Mouse (Mus musculus) erythroblast, embryonic 14.5 days (primary cell): Measurements from ENCODE around the gene Mpzl1. TPM values are rescaled to one million over a fixed set of nuclear protein-coding genes. Genes with fewer than 3 reads are reported as not detected.

Experiments
- H3K27me3 ChIP-seq: 2 replicates; pipeline ENCODE4 v1.6.1; 2012; ENCODE audit warnings: inconsistent platforms; ENCODE audit not compliant: control insufficient read depth
- H3K36me3 ChIP-seq: 2 replicates; pipeline ENCODE4 v1.6.1; 2012; ENCODE audit warnings: mild to moderate bottlenecking, inconsistent platforms; ENCODE audit not compliant: control insufficient read depth
- H3K4me1 ChIP-seq: 2 replicates; pipeline ENCODE4 v1.6.1; 2012; ENCODE audit warnings: inconsistent platforms; ENCODE audit not compliant: control insufficient read depth
- H3K4me3 ChIP-seq: replicated peaks from 2 replicates; pipeline ENCODE3; 2012; ENCODE audit warnings: moderate library complexity, mild to moderate bottlenecking, inconsistent platforms
- H3K9me3 ChIP-seq: 2 replicates; pipeline ENCODE4 v1.6.1; 2012; ENCODE audit warnings: low read length, inconsistent platforms, mixed read lengths; ENCODE audit not compliant: control insufficient read depth
- GATA1 ChIP-seq: IDR thresholded peaks from 2 replicates; pipeline ENCODE4 v1.6.1; 2012; ENCODE audit warnings: low read length, inconsistent platforms, mixed read lengths
- TAL1 ChIP-seq: IDR thresholded peaks from 3 replicates; pipeline ENCODE4 v1.6.1; 2012; ENCODE audit warnings: low read length, inconsistent platforms, mixed read lengths
- polyA plus RNA-seq: library from polyadenylated mRNA; stranded (reverse); fragments of >175 nt; gene quantifications from 2 replicates; pipeline ENCODE4 v1.2.3, GENCODE M21; 2012

Mpzl1 gene
- polyA plus RNA-seq, 1 experiment, result 0.05 TPM

- Histone ChIP-seq H3K4me3 (no peak overlapping the region), H3K9me3 (no peaks in the 10 kb centered on the region), H3K4me1 (peaks cover 21% of the 10 kb centered on the region), H3K27me3 (no peaks in the 10 kb centered on the region), H3K36me3 (no peaks in the 10 kb centered on the region; the same call in 1 of the 2 replicates)
- TF ChIP-seq TAL1, result no peak
- no peak for TF ChIP-seq GATA1
Observed at GRCm38 (mm10) chr1:165625058-165625457, 9.3 kb downstream of the Mpzl1 start.

- no peak for TF ChIP-seq GATA1
- no peak for TF ChIP-seq TAL1
- H3K4me1 ChIP-seq, result no peaks in the 10 kb centered on the region
- H3K4me3 ChIP-seq, result no peak overlapping the region
- peaks cover 2% of the 10 kb centered on the region; the same call in 1 of the 2 replicates for H3K36me3 ChIP-seq
- no peaks in the 10 kb centered on the region for H3K27me3 ChIP-seq
- H3K9me3 ChIP-seq, result no peaks in the 10 kb centered on the region
Observed at GRCm38 (mm10) chr1:165618201-165618624, 16.1 kb downstream of the Mpzl1 start.

- Histone ChIP-seq H3K27me3 (no peaks in the 10 kb centered on the region), H3K9me3 (no peaks in the 10 kb centered on the region), H3K36me3 (peaks cover 2% of the 10 kb centered on the region; the same call in 1 of the 2 replicates), H3K4me1 (no peaks in the 10 kb centered on the region), H3K4me3 (no peak overlapping the region)
- no peak for TF ChIP-seq TAL1
- no peak for TF ChIP-seq GATA1
Observed at GRCm38 (mm10) chr1:165617166-165617891, 17.0 kb downstream of the Mpzl1 start.

- Histone ChIP-seq H3K36me3 (peaks cover 2% of the 10 kb centered on the region; the same call in 1 of the 2 replicates), H3K4me3 (no peak overlapping the region), H3K9me3 (no peaks in the 10 kb centered on the region), H3K27me3 (no peaks in the 10 kb centered on the region), H3K4me1 (no peaks in the 10 kb centered on the region)
- TF ChIP-seq TAL1 (no peak), GATA1 (no peak)
Observed at GRCm38 (mm10) chr1:165616652-165617051, 17.7 kb downstream of the Mpzl1 start.

- peaks cover 2% of the 10 kb centered on the region; the same call in 1 of the 2 replicates for H3K36me3 ChIP-seq
- TF ChIP-seq TAL1, result no peak
- no peak for TF ChIP-seq GATA1
- no peaks in the 10 kb centered on the region for H3K9me3 ChIP-seq
- H3K4me1 ChIP-seq, result no peaks in the 10 kb centered on the region
- no peaks in the 10 kb centered on the region for H3K27me3 ChIP-seq
- no peak overlapping the region for H3K4me3 ChIP-seq
Observed at GRCm38 (mm10) chr1:165614793-165615192, 19.5 kb downstream of the Mpzl1 start.

GRCm38 (mm10) chr1:165613926-165614325, 20.4 kb downstream of the Mpzl1 start:
- Histone ChIP-seq H3K27me3 (no peaks in the 10 kb centered on the region), H3K4me1 (peaks cover 2% of the 10 kb centered on the region; the same call in 1 of the 2 replicates), H3K9me3 (no peaks in the 10 kb centered on the region), H3K4me3 (no peak overlapping the region), H3K36me3 (peaks cover 2% of the 10 kb centered on the region; the same call in 1 of the 2 replicates)
- TF ChIP-seq GATA1 (no peak), TAL1 (no peak)

- H3K4me1 ChIP-seq, result peaks cover 2% of the 10 kb centered on the region; the same call in 1 of the 2 replicates
- no peaks in the 10 kb centered on the region for H3K27me3 ChIP-seq
- H3K4me3 ChIP-seq, result no peak overlapping the region
- H3K9me3 ChIP-seq, result no peaks in the 10 kb centered on the region
- peaks cover 2% of the 10 kb centered on the region; the same call in 1 of the 2 replicates for H3K36me3 ChIP-seq
- no peak for TF ChIP-seq TAL1
- no peak for TF ChIP-seq GATA1
Observed at GRCm38 (mm10) chr1:165612714-165613113, 21.6 kb downstream of the Mpzl1 start.

GRCm38 (mm10) chr1:165610321-165610999, 23.9 kb downstream of the Mpzl1 start:
- Histone ChIP-seq H3K9me3 (no peaks in the 10 kb centered on the region), H3K4me3 (no peak overlapping the region), H3K27me3 (no peaks in the 10 kb centered on the region), H3K4me1 (peaks cover 2% of the 10 kb centered on the region; the same call in 1 of the 2 replicates), H3K36me3 (peaks cover 2% of the 10 kb centered on the region; the same call in 1 of the 2 replicates)
- TF ChIP-seq GATA1 (no peak), TAL1 (no peak)

GRCm38 (mm10) chr1:165609495-165610320, 24.6 kb downstream of the Mpzl1 start:
- Histone ChIP-seq H3K4me3 (no peak overlapping the region), H3K36me3 (no peaks in the 10 kb centered on the region; the same call in 1 of the 2 replicates), H3K27me3 (no peaks in the 10 kb centered on the region), H3K9me3 (no peaks in the 10 kb centered on the region), H3K4me1 (peaks cover 2% of the 10 kb centered on the region; the same call in 1 of the 2 replicates)
- TF ChIP-seq TAL1 (no peak), GATA1 (no peak)
